Mouse (Mus musculus): ENCODE measurements around the gene Afg1l.

DNA sequence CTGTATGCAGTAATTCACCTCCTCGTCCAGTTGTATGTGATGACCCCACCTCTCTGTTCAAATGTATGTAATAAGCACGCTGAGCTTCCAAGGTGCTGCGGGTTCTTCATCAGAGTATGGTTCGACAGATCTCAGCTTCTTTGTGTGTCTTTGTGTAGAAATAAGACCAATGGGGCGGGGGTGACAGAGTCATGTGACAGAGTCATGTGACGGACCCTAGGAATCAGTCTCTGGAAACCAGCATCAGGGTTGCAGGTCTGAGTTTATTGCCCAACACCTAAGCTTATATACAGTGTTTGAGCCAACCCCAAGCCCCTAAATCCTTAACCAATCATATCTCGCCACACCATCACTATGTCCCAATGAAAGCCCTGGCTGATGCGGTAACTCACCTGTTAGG is 171.9 kb downstream of the Afg1l start:
- no peak for TF ChIP-seq POLR2A (IDR thresholded peaks at IDR 0.05; ENCODE audit: insufficient read depth, low read depth, low read length)
- no peak for TF ChIP-seq CTCF (IDR thresholded peaks at IDR 0.05; ENCODE audit: insufficient read depth, low read depth, low read length)

Measured in olfactory bulb, adult 2 months (tissue).